Mouse (Mus musculus) kidney, adult 2 months (tissue): ENCODE measurements around the gene Pfdn6. TPM values are rescaled to one million over a fixed set of nuclear protein-coding genes. Genes with fewer than 3 reads are reported as not detected.
A peak's percentile ranks its signal among the peaks of the same experiment; 100 is the strongest.

ENCODE experiments used
- DNase-seq: peaks from one replicate; pipeline ENCODE4 v3.0.0; 2021
- H3K27ac ChIP-seq: fragments of 200-500 bp; 2 replicates; pipeline ENCODE4 v1.5.1; 2012; ENCODE audit warnings: low read depth, low read length, control low read depth, inconsistent platforms; ENCODE audit not compliant: insufficient read depth
- H3K27me3 ChIP-seq: fragments of 200-500 bp; replicated peaks from 2 replicates; pipeline ENCODE4 v1.6.1; 2012; ENCODE audit warnings: mild to moderate bottlenecking, moderate library complexity, low read length, inconsistent platforms; ENCODE audit not compliant: control insufficient read depth, insufficient read depth
- H3K36me3 ChIP-seq: fragments of 200-500 bp; 2 replicates; pipeline ENCODE4 v1.6.1; 2012; ENCODE audit warnings: mild to moderate bottlenecking, moderate library complexity, low read length, inconsistent platforms; ENCODE audit not compliant: control insufficient read depth, insufficient read depth
- H3K4me1 ChIP-seq: fragments of 200-500 bp; 2 replicates; pipeline ENCODE4 v1.6.1; 2011; ENCODE audit warnings: low read length; ENCODE audit not compliant: control insufficient read depth, insufficient read depth
- H3K4me3 ChIP-seq: fragments of 200-500 bp; 2 replicates; pipeline ENCODE4 v1.5.1; 2011; ENCODE audit warnings: mild to moderate bottlenecking, low read depth, low read length, control low read depth; ENCODE audit not compliant: insufficient read depth
- CTCF ChIP-seq: fragments of 200-500 bp; conservative IDR thresholded peaks from 2 replicates; pipeline ENCODE4 v1.5.1; 2011; ENCODE audit warnings: low read depth, mild to moderate bottlenecking, control low read depth, low read length, moderate library complexity, mixed read lengths; ENCODE audit not compliant: insufficient read depth, insufficient read length
- POLR2A ChIP-seq: fragments of 200-500 bp; IDR thresholded peaks from one replicate; pipeline ENCODE4 v1.6.1; 2011; ENCODE audit warnings: low read depth, low read length, control low read depth
- WGBS: fragments of 180-500 bp; shearing (Covaris S2); methylation state at CpG from one replicate; pipeline ENCODE4 v1.1.7; 2018; 5-methylcytosine and 5-hydroxymethylcytosine counted together
- polyA plus RNA-seq: library from polyadenylated mRNA; depleted of rRNA; stranded (reverse); fragments of >200 nt; gene quantifications from 2 replicates; pipeline ENCODE4 v1.2.3, GENCODE M21; 2012

The Pfdn6 gene
- polyA plus RNA-seq, 1 experiment = 41.1 TPM

DNA sequence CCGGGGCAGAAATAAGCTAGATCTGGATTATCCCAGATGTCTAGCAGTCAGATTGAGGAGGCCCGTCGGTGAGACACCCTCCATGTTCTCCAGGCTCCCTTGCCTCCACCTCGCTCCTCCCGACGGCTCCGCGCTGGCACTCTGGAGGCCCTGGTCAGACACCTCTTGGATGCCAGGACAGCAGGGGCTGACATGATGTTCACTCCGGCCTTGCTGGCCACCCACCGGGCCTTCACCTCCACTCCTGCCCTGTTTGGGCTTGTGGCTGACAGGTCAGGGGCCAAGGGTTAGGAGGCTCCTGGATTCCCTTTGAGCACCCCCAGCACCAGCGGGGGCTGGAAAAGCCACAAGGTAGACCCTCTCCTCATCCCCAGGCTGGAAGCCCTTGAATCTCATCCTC lies 8.2 kb downstream of the Pfdn6 start:
- no peak for DNase-seq
- Histone ChIP-seq H3K4me3 (no peak overlapping the region), H3K36me3 (no peaks in the 10 kb centered on the region), H3K27ac (no peak overlapping the region), H3K27me3 (no peaks in the 10 kb centered on the region), H3K4me1 (no peaks in the 10 kb centered on the region)
- WGBS = 95% methylated on average over 11 of the region's 11 CpGs
- TF ChIP-seq CTCF (no peak), POLR2A (no peak)

DNA sequence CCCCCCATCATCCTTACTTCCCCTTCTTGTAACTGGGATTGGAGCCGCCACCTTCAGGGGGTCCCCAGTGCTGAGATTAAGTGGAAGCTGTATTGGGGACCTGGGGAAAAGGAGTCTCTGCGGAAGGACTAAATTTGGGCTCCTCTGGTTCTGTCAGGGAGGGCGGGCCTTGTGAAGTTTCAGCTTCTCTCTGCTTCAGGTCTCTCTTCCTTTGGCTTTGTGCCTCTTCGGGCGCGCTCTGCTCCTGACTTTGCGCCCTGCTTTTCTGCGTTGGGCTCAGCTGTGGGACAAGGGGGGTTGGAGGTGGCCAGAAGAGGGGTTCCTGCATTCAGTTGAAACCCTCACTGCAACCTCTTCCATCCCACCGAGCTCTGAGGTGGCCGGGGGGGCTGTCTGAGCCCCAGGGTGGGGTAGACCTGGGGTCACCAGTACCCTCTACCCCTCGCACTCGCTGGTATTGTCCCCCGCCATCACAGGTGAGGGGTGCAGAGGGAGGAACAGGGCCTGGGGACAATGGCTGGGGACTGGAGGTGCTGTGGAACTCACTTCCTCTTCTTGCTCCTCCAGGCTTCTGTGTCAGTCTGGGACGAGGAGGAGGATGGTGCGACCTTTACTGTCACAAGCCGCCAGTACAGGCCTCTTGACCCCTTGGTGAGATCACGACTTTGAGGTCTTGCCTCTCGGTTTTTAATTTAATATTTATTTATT lies 8.8 kb downstream of the Pfdn6 start:
- 61% methylated on average over 18 of the region's 18 CpGs for WGBS
- no peak for DNase-seq
- no peaks in the 10 kb centered on the region for H3K4me1 ChIP-seq
- H3K4me3 ChIP-seq = peak overlapping the region; percentile 83
- H3K36me3 ChIP-seq = no peaks in the 10 kb centered on the region
- no peak overlapping the region for H3K27ac ChIP-seq
- H3K27me3 ChIP-seq = no peaks in the 10 kb centered on the region
- TF ChIP-seq CTCF = no peak
- no peak for TF ChIP-seq POLR2A

DNA sequence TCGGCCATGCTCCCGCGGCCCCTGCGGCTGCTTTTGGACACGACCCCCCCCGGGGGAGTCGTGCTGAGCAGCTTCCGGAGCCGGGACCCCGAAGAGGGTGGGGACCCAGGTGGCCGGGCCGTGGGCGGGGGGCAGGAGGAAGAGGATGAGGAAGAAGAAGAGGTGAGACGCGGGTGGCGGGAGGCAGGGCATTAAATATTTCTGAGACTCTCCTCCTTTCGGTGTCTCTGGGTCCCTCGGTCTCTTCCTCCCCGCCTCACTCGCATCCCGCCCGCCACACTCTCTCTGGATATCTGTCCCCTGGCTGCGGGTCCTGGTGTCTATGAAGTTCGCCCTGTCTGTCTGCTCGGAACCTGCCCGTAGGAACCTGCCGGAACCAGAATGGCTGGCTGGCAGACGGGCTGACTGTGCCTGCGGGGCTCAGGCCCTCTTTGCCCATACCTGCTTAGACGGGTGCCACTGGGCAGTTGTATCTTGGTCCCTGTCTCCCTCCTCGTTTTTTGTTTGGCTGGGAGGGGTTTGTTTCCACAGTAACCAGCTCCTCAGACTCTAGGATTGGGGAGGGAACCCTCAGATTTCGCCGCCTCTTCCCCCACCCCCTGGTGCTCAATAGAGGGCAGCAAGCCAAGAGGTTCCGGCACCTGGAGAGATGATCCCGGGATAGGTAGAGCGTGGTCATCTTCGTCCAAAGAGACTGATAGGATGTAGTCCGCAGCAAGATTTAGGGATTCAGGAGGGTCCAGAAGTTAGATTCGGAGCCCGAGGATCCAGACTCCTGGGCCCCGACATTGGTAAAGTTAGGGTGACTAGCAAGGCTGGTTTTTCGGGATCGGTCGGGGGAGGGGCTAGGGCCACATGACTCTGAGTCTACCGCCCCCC lies 9.6 kb downstream of the Pfdn6 start:
- Histone ChIP-seq H3K4me3 (peak overlapping the region; percentile 83), H3K27ac (peak overlapping the region; percentile 96), H3K36me3 (no peaks in the 10 kb centered on the region), H3K4me1 (no peaks in the 10 kb centered on the region), H3K27me3 (no peaks in the 10 kb centered on the region)
- peak; percentile 85 for DNase-seq
- WGBS = 2% methylated on average over 45 of the region's 45 CpGs
- no peak for TF ChIP-seq CTCF
- TF ChIP-seq POLR2A = no peak

DNA sequence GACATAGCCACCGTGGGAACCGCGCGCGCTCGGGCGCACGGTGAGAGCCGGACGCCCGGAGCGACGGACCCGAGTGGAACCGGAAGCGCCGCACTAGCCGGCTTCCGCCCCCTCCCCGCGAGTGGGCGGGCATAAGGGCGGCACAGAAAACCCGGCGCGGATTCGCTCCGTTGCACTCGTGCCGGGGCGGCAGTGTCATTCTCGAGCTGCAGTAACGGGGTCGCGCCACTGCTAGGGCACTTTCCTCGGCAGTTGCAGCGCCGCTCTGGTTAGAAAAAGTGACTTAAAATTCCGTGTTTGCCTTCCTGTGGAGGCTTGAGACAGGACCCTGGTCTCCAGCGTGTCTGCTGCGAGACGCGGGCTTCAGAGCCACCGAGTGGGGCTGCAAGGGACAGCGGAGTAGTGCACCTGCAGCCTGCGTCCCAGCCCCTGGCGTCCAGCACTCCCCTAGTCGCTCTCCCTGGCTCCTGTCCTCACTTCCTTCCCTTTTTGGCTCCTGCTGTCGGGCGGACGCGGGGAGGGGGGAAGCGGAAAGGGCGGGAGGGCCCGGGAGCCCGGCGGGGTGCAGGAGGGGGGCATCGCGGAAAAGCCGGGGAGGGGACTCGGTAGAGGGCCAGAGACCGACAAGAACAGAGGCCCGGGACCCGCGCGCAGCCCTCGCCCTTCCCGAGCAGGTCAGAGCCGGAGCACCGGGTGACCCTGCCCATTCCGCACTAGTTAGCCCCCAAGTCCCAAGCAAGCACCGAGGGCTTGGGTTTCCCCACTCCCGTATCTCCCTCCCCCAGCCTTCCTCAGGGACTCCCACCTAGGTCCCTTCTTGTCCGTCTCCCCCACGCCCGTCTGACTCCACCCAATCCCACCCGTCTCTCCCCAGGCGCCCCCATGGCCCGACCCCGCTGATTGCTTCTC lies 10.5 kb downstream of the Pfdn6 start, which contains the start of gene Rgl2:
Rgl2 (plus strand) TSS at position 173 of the 909 bp plus-strand sequence.
- Histone ChIP-seq H3K27ac (peak within 1 kb of the TSS; percentile 96), H3K4me3 (peak within 1 kb of the TSS; percentile 83)

DNA sequence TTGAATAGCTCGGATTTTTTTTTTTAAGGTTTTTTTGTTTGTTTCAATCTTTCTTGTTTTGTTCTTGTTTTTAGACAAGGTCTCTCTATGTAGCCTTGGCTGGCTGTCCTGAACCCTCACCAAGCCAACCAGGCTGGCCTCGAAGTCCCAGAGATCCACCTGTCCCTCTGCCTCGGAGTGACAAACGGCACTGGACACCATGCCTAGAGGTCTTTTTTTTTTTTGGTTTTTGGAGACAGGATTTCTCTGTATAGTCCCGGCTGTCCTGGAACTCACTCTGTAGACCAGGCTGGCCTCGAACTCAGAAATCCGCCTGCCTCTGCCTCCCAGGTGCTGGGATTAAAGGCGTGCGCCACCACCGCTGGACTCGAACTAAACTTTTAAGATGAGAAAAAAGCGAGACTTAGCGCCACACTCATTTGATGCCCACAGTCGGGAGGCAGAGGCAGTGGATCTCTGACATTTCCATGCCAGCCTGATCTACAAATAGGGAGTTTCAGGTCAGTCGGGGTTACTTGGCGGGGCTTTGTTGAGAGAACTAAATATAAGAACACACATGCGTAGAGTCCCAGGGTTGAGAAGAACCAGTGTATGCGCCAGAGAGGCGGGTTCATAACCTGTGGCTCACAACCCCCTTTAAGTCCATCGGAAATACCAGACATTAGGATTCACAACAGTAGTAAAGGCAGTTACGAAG lies 11.7 kb downstream of the Pfdn6 start:
- no peaks in the 10 kb centered on the region for H3K4me1 ChIP-seq
- H3K4me3 ChIP-seq = peak overlapping the region; percentile 83; the same call in 1 of the 2 replicates
- TF ChIP-seq CTCF (no peak), POLR2A (no peak)
- 56% methylated on average over 21 of the region's 21 CpGs for WGBS
- H3K36me3 ChIP-seq = no peaks in the 10 kb centered on the region
- no peaks in the 10 kb centered on the region for H3K27me3 ChIP-seq
- no peak for DNase-seq
- H3K27ac ChIP-seq = no peak overlapping the region

More for the DNA sequence above, 10.5 kb downstream of the Pfdn6 start, which contains the start of gene Rgl2:
- Histone ChIP-seq H3K27me3 (no peaks in the 10 kb centered on the region), H3K36me3 (no peaks in the 10 kb centered on the region), H3K4me1 (no peaks in the 10 kb centered on the region)
- TF ChIP-seq POLR2A = no peak
- 0 out of 2 replicates have a peak, but pooled peaks have one; percentile 18 for TF ChIP-seq CTCF
- 1% methylated on average over 77 of the region's 80 CpGs for WGBS
- DNase-seq = peak; percentile 94

DNA sequence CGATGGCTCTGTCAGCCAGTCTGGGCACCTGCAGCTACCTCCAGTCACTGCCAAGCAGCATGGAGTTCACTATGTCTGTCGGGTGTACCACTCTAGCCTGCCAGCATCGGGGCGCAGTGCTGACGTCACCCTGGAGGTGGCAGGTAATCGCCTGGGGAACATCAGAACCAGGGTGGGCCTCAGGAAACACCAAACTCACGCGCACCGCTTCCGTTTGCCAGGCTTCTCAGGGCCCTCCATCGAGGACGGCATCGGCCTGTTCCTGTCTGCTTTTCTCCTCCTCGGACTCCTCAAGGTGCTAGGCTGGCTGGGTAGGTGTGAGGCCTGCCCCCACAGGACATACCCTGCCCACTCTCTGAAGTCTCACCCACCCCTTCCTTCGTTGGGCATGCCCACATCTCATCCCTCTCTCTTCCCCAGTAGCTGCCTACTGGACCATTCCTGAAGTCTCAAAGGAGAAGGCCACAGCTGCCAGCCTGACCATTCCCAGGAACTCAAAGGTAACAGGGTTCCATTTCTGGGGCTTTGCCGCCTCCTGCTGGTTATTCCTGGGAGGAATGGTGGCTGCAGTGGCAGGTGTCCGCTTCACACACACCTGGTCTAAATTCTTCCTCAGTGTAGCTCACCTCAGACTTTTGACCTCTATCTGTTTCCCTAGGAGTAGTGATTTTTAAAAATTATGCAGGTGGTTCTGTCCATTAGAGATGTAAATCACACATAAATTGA lies 13.8 kb downstream of the Pfdn6 start:
- DNase-seq = peak; percentile 51
- H3K36me3 ChIP-seq = no peaks in the 10 kb centered on the region
- no peaks in the 10 kb centered on the region for H3K27me3 ChIP-seq
- H3K4me3 ChIP-seq = no peak overlapping the region
- H3K4me1 ChIP-seq = no peaks in the 10 kb centered on the region
- no peak for TF ChIP-seq POLR2A
- peak; percentile 56 for TF ChIP-seq CTCF
- H3K27ac ChIP-seq = no peak overlapping the region
- WGBS = 80% methylated on average over 17 of the region's 17 CpGs
